Mouse (Mus musculus) stomach, postnatal 0 days (tissue): ENCODE results near the gene Tmem39b. TPM values are rescaled to one million over a fixed set of nuclear protein-coding genes. Genes with fewer than 3 reads are reported as not detected.

Source experiments
- ATAC-seq: fragments of 200-750 bp; cut with Nextera tagmentation; 2 replicates; pipeline ENCODE4 v1.8.0; 2017; ENCODE audit not compliant: low FRiP score, low TSS enrichment
- DNase-seq: peaks from one replicate; pipeline ENCODE4 v3.0.0-alpha.2; 2016; ENCODE audit warnings: low spot score
- H3K27ac ChIP-seq: fragments of 300-500 bp; sonication (generic); replicated peaks from 2 replicates; pipeline ENCODE4 v1.5.1; 2014; ENCODE audit warnings: mild to moderate bottlenecking, control low read depth
- H3K27me3 ChIP-seq: fragments of 300-500 bp; sonication (generic); 2 replicates; pipeline ENCODE4 v1.6.1; 2014; ENCODE audit warnings: low read length; ENCODE audit not compliant: control insufficient read depth, insufficient read depth
- H3K36me3 ChIP-seq: fragments of 300-500 bp; sonication (generic); 2 replicates; pipeline ENCODE4 v1.6.1; 2014; ENCODE audit warnings: low read length, mixed read lengths; ENCODE audit not compliant: control insufficient read depth, insufficient read depth
- H3K4me1 ChIP-seq: fragments of 300-500 bp; sonication (generic); replicated peaks from 2 replicates; pipeline ENCODE4 v1.6.1; 2014; ENCODE audit warnings: antibody characterized with exemption; ENCODE audit not compliant: control insufficient read depth, insufficient read depth
- H3K4me2 ChIP-seq: fragments of 300-500 bp; sonication (generic); replicated peaks from 2 replicates; pipeline ENCODE4 v1.6.1; 2014; ENCODE audit warnings: low read depth, mild to moderate bottlenecking, control low read depth, moderate library complexity
- H3K4me3 ChIP-seq: fragments of 300-500 bp; sonication (generic); 2 replicates; pipeline ENCODE4 v1.5.1; 2014; ENCODE audit warnings: low read depth, low read length, control low read depth
- H3K9ac ChIP-seq: fragments of 300-500 bp; sonication (generic); 2 replicates; pipeline ENCODE4 v1.6.1; 2014; ENCODE audit warnings: mild to moderate bottlenecking, low read length, control low read depth, mixed read lengths
- H3K9me3 ChIP-seq: fragments of 300-500 bp; sonication (generic); 2 replicates; pipeline ENCODE4 v1.6.1; 2016; ENCODE audit warnings: low read length; ENCODE audit not compliant: control insufficient read depth
- CTCF ChIP-seq: IDR thresholded peaks from 2 replicates; pipeline ENCODE4 v1.5.1; 2016; ENCODE audit warnings: antibody characterized with exemption, low read depth, mild to moderate bottlenecking, moderate library complexity
- EP300 ChIP-seq: optimal IDR thresholded peaks from 2 replicates; pipeline ENCODE3; 2016; ENCODE audit warnings: antibody characterized with exemption
- WGBS: fragments of 180-500 bp; shearing (Covaris S2); extraction: QIAGEN DNeasy Blood & Tissue Kit; methylation state at CpG from one replicate; pipeline ENCODE4 v1.1.7; 2014; 5-methylcytosine and 5-hydroxymethylcytosine counted together
- polyA plus RNA-seq: library from polyadenylated mRNA; unstranded; fragments of >200 nt; fragmentation: Nextera tagmentation; extraction: Ambion mirVana; gene quantifications from 2 replicates; pipeline ENCODE4 v1.2.1, GENCODE M21; 2015

Tmem39b gene
- polyA plus RNA-seq, 1 experiment from 2014 or later: 4.5 TPM

DNA sequence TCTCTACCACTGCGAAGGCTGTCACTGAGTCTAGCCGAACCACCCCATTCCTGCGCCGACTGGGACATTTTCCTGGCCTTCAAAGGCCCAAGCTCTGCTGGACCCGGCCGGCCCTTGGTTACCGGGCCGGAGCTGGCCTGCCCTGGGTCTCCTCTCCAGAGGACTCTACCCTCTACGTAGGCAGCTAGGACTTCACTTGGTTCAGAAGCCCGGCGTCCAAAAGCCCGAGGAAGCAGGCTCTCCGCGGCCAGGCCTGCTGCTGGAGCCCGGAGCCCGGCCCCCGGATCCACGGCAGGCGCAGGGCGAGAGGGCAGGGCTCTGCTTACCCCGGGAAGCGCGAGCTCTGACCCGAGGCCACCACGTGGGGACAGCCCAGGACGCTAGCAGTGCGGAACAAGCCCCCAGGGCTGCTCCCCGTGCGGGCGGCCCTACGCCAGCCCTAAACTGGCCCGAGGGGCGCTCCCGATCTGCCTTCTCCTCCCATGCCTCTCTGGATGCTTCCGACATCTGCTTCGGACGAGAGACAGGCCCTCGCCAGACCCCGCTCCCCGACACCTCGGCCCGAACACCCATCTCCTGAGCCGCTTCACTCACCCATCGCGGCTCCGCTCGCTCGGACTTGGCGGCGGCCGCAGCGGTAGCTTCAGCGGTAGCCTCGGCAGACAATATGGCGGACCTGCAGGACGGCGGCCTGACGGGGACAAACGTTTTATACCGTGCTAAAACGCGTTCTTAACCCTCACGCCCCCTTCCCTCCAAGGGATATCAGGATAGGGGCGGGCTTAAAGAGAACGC, 24.4 kb downstream of the Tmem39b start, which contains the start of gene Kpna6:
Gene Kpna6 (minus strand): TSS at position 685 of the 795 bp plus-strand sequence.
- DNase-seq (peak; percentile 90), ATAC-seq (peak; percentile 93)
- peaks cover 3% of the 10 kb centered on the region; the same call in 1 of the 2 replicates for H3K36me3 ChIP-seq
- H3K9ac ChIP-seq: peak within 1 kb of the TSS; percentile 97
- peak within 1 kb of the TSS; percentile 82 for H3K4me2 ChIP-seq
- no peaks in the 10 kb centered on the region for H3K27me3 ChIP-seq
- H3K4me1 ChIP-seq: peaks cover 3% of the 10 kb centered on the region
- H3K4me3 ChIP-seq: peak within 1 kb of the TSS; percentile 97
- peak within 1 kb of the TSS; percentile 97 for H3K27ac ChIP-seq
- WGBS: under 1% methylated on average over 65 of the region's 65 CpGs
- no peaks in the 10 kb centered on the region for H3K9me3 ChIP-seq
- TF ChIP-seq EP300 (no peak), CTCF (peak; percentile 37)

DNA sequence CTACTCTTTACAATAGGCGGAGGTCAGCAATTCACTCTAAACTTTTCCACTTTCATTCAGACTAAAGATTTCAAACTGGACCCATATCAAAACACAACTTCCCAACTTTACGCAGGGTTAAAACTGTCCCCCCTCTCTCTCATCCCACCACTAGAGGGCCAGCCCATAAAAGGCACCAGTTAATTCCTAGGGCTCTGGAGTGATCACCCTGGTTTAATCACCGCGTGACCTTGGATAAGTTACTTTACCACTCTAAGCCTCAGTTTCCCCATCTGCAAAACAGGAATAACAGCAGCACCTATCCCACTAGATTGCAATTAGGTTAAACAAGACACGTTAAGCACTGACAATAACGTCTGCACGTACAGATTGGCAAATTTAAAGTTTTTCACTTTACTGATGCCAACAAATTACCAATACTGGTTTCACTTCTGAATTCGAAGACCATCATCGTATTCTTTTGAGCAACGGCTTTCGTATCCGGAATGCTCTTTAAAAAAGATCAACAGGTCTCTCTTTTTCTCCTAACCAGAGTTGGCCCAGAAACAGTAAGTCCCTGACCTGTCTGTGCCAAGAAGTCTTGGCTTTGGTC, 25.1 kb downstream of the Tmem39b start:
- TF ChIP-seq CTCF (peak; percentile 86), EP300 (no peak)
- WGBS: 4% methylated on average over 12 of the region's 12 CpGs
- peak overlapping the region; percentile 97 for H3K4me3 ChIP-seq
- H3K4me1 ChIP-seq: peaks cover 3% of the 10 kb centered on the region
- peak overlapping the region; percentile 82 for H3K4me2 ChIP-seq
- peaks cover 5% of the 10 kb centered on the region; the same call in 1 of the 2 replicates for H3K36me3 ChIP-seq
- DNase-seq: peak; percentile 58
- peak; percentile 56; the same call in 1 of the 2 replicates for ATAC-seq
- peak overlapping the region; percentile 97 for H3K9ac ChIP-seq
- H3K9me3 ChIP-seq: no peaks in the 10 kb centered on the region
- no peaks in the 10 kb centered on the region for H3K27me3 ChIP-seq
- H3K27ac ChIP-seq: peak overlapping the region; percentile 97

DNA sequence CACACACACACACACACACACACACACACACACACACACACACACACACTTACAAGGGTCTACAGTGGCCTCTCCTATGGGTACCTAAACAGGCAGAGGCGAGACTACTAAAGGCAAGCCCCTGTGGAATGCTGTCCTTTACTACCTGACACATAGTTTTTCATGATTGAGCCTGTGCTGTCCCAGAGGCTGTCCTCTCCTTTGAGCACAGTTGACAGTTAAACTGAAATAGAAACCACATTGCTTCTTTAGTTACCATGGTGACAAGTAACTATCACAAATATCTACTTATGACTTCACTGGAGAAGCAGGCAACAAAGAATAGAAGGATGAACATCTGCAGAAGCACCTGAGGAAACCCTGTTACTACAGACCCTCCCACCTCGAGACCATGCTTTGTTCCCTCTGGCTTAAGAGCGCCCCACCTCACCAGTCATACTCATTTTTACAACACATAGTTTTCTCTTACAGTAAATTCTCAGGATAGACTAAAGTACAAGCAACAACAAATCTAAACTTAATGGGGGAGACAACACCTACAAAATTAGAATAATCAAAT, 34.3 kb downstream of the Tmem39b start:
- TF ChIP-seq EP300 (no peak), CTCF (no peak)
- Histone ChIP-seq H3K4me1 (no peaks in the 10 kb centered on the region), H3K9ac (no peak overlapping the region), H3K4me3 (no peak overlapping the region), H3K36me3 (peaks cover 10% of the 10 kb centered on the region; the same call in 1 of the 2 replicates), H3K4me2 (no peak overlapping the region), H3K9me3 (no peaks in the 10 kb centered on the region), H3K27ac (no peak overlapping the region), H3K27me3 (no peaks in the 10 kb centered on the region)
- WGBS: 74% methylated on average over 3 of the region's 3 CpGs
- no peak for DNase-seq
- ATAC-seq: no peak

DNA sequence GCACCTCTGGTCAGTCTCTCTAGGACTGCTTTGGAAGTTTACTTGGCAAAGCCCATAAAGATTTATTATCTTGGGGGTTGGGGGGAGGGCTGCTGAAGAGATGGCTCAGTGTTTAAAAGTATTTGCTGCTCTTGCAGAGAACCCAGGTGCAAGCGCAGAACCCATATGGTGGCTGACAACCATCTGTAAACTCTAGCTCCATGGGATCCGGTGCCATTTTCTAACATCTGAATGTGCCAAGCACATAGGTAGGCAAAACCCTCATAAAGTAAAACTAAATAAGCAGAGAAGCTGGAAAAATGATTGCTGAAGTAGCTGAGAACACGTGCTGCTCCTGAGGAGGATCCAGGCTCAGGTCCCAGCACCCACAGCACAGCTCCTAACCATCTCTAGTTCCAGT, 35.1 kb downstream of the Tmem39b start:
- DNase-seq: no peak
- Histone ChIP-seq H3K4me3 (no peak overlapping the region), H3K4me1 (no peaks in the 10 kb centered on the region), H3K4me2 (no peak overlapping the region), H3K27me3 (no peaks in the 10 kb centered on the region), H3K27ac (no peak overlapping the region), H3K9ac (no peak overlapping the region), H3K9me3 (no peaks in the 10 kb centered on the region), H3K36me3 (peaks cover 11% of the 10 kb centered on the region; the same call in 1 of the 2 replicates)
- 72% methylated on average over 3 of the region's 3 CpGs for WGBS
- no peak for ATAC-seq
- TF ChIP-seq EP300 (no peak), CTCF (no peak)

DNA sequence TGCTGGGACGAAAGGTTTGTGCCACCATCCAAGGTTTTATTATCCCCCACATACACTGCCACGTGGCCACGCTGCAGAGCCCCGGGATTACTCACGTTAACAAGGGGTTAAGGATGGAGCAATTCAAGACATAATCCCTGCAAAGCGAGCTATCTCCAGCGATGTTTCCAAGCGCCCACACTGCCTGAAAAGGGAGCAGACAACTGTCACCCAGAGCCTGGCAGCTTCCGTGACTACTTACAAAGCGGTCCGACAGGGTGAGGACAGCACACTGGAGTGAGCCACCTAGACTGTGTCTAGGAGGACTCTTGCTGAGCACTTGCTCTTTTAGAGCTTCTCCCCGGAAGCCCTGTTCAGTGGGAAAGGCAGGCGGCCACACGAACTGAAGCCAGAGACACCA, 41.9 kb downstream of the Tmem39b start:
- Histone ChIP-seq H3K4me2 (no peak overlapping the region), H3K9ac (no peak overlapping the region), H3K36me3 (peaks cover 37% of the 10 kb centered on the region; the same call in 1 of the 2 replicates), H3K9me3 (no peaks in the 10 kb centered on the region), H3K27me3 (no peaks in the 10 kb centered on the region), H3K4me3 (no peak overlapping the region), H3K4me1 (no peaks in the 10 kb centered on the region), H3K27ac (no peak overlapping the region)
- 91% methylated on average over 14 of the region's 14 CpGs for WGBS
- TF ChIP-seq CTCF (no peak), EP300 (no peak)
- no peak for DNase-seq
- no peak for ATAC-seq

DNA sequence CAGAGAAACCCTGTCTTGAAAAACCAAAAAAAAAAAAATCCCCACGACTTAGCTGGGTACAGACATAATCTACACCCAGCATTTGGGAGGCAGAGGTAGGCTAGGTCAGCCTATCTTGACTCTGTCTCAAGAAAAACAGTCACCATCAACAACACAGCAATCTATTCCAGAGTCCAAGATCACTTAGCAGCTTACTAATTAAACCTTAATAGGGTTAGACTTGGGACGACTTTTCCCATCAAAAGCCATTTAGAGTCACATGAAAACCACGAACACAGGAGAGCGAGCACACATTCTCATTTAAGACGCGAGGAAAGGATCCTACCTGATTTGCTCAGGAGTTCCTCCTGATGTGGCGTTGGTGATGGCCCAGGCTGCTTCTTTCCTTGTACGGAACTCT, 46.3 kb downstream of the Tmem39b start:
- Histone ChIP-seq H3K27ac (no peak overlapping the region), H3K4me2 (no peak overlapping the region), H3K36me3 (peaks cover 34% of the 10 kb centered on the region), H3K4me3 (no peak overlapping the region), H3K4me1 (no peaks in the 10 kb centered on the region), H3K9me3 (no peaks in the 10 kb centered on the region), H3K9ac (no peak overlapping the region), H3K27me3 (no peaks in the 10 kb centered on the region)
- ATAC-seq: no peak
- DNase-seq: no peak
- TF ChIP-seq EP300: no peak
- no peak for TF ChIP-seq CTCF
- 93% methylated on average over 8 of the region's 8 CpGs for WGBS
